Mouse (Mus musculus): Measurements from ENCODE around the gene Scarb2.
"Not testable (repeated sequence)": the region's sequence is repeated elsewhere in the genome, so short reads cannot be mapped to it uniquely, and the experiment has no call there.

The Scarb2 gene

GRCm38 (mm10) chr5:92506733-92507132 is at the start of gene Scarb2:
Scarb2 (minus strand) TSS chr5:92506833.
- no peak for DNase-seq (ENCODE audit: low read depth, low spot score)

GRCm38 (mm10) chr5:92555905-92556304 is 49.3 kb upstream of the Scarb2 start:
- DNase-seq (ENCODE audit: low read depth, low spot score): no peak

GRCm38 (mm10) chr5:92554891-92555511 is 48.4 kb upstream of the Scarb2 start, which contains the start of gene Fam47e:
Fam47e (plus strand) TSS chr5:92555069.
- DNase-seq (ENCODE audit: low read depth, low spot score): no peak

GRCm38 (mm10) chr5:92554443-92554842 is 47.8 kb upstream of the Scarb2 start:
- no peak for DNase-seq (ENCODE audit: low read depth, low spot score)

- peak; percentile 52 for DNase-seq (ENCODE audit: low read depth, low spot score)
These were observed 47.3 kb upstream of the Scarb2 start for GRCm38 (mm10) chr5:92553939-92554338.

- no peak for DNase-seq (ENCODE audit: low read depth, low spot score)
These were observed 46.0 kb upstream of the Scarb2 start for GRCm38 (mm10) chr5:92552611-92553010.

- DNase-seq (ENCODE audit: low read depth, low spot score): no peak
These were observed 33.1 kb upstream of the Scarb2 start for GRCm38 (mm10) chr5:92539698-92540097.

- DNase-seq (ENCODE audit: low read depth, low spot score): no peak
These were observed 18.2 kb upstream of the Scarb2 start for GRCm38 (mm10) chr5:92524821-92525258.

- not testable (repeated sequence) for DNase-seq (ENCODE audit: low read depth, low spot score)
These were observed 14.5 kb upstream of the Scarb2 start for GRCm38 (mm10) chr5:92521131-92521530.

- no peak for DNase-seq (ENCODE audit: low read depth, low spot score)
These were observed 5.4 kb upstream of the Scarb2 start for GRCm38 (mm10) chr5:92512066-92512465.

- DNase-seq (ENCODE audit: low read depth, low spot score): peak; percentile 30
These were observed 4.6 kb upstream of the Scarb2 start for GRCm38 (mm10) chr5:92511256-92511655.

GRCm38 (mm10) chr5:92508853-92509252 is 2.2 kb upstream of the Scarb2 start:
- peak; percentile 88 for DNase-seq (ENCODE audit: low read depth, low spot score)

- peak; percentile 70 for DNase-seq (ENCODE audit: low read depth, low spot score)
These were observed 318 bp downstream of the Scarb2 start for GRCm38 (mm10) chr5:92506301-92506729.

GRCm38 (mm10) chr5:92505402-92505865 is 1.2 kb downstream of the Scarb2 start:
- peak; percentile 94 for DNase-seq (ENCODE audit: low read depth, low spot score)

- DNase-seq (ENCODE audit: low read depth, low spot score): no peak
These were observed 1.8 kb downstream of the Scarb2 start for GRCm38 (mm10) chr5:92504676-92505400.

GRCm38 (mm10) chr5:92503856-92504618 is 2.6 kb downstream of the Scarb2 start:
- DNase-seq (ENCODE audit: low read depth, low spot score): peak; percentile 68

- no peak for DNase-seq (ENCODE audit: low read depth, low spot score)
These were observed 3.2 kb downstream of the Scarb2 start for GRCm38 (mm10) chr5:92503356-92503847.

GRCm38 (mm10) chr5:92499378-92499777 is 7.3 kb downstream of the Scarb2 start:
- DNase-seq (ENCODE audit: low read depth, low spot score): no peak

- no peak for DNase-seq (ENCODE audit: low read depth, low spot score)
These were observed 8.0 kb downstream of the Scarb2 start for GRCm38 (mm10) chr5:92498661-92499060.

GRCm38 (mm10) chr5:92498225-92498624 is 8.4 kb downstream of the Scarb2 start:
- no peak for DNase-seq (ENCODE audit: low read depth, low spot score)

GRCm38 (mm10) chr5:92495771-92496409 is 10.7 kb downstream of the Scarb2 start:
- no peak for DNase-seq (ENCODE audit: low read depth, low spot score)
